Mouse (Mus musculus): ENCODE measurements around the gene Tmem82. TPM values are rescaled to one million over a fixed set of nuclear protein-coding genes. Genes with fewer than 3 reads are reported as not detected.

Gene Tmem82
- polyA plus RNA-seq, 1 experiment from 2014 or later, result 0.38 TPM

- H3K9ac ChIP-seq, result no peak overlapping the region
- no peaks in the 10 kb centered on the region for H3K9me3 ChIP-seq
- H3K36me3 ChIP-seq, result peaks cover 23% of the 10 kb centered on the region
- no peak overlapping the region for H3K4me3 ChIP-seq
- peaks cover 14% of the 10 kb centered on the region for H3K4me1 ChIP-seq
- WGBS, result 81% methylated on average over 8 of the region's 8 CpGs
- H3K4me2 ChIP-seq (replicated peaks), result no peak overlapping the region
- ATAC-seq (ENCODE audit: low FRiP score, low read depth), result no peak
- H3K27ac ChIP-seq, result no peak overlapping the region
- no peaks in the 10 kb centered on the region for H3K27me3 ChIP-seq
These were observed 3.7 kb upstream of the Tmem82 start for GRCm38 (mm10) chr4:141622091-141622490.

GRCm38 (mm10) chr4:141621297-141621696 lies 2.9 kb upstream of the Tmem82 start:
- no peak overlapping the region for H3K9ac ChIP-seq
- no peak for ATAC-seq (ENCODE audit: low FRiP score, low read depth)
- no peaks in the 10 kb centered on the region for H3K9me3 ChIP-seq
- H3K27ac ChIP-seq, result no peak overlapping the region
- no peak overlapping the region for H3K4me2 ChIP-seq (replicated peaks)
- no peaks in the 10 kb centered on the region for H3K27me3 ChIP-seq
- H3K36me3 ChIP-seq, result peaks cover 15% of the 10 kb centered on the region
- 85% methylated on average over 8 of the region's 8 CpGs for WGBS
- H3K4me3 ChIP-seq, result no peak overlapping the region
- peaks cover 14% of the 10 kb centered on the region for H3K4me1 ChIP-seq

- Histone ChIP-seq H3K9me3 (no peaks in the 10 kb centered on the region), H3K27ac (no peak overlapping the region), H3K27me3 (no peaks in the 10 kb centered on the region), H3K36me3 (no peaks in the 10 kb centered on the region), H3K4me1 (peaks cover 14% of the 10 kb centered on the region), H3K4me2 (replicated peaks) (no peak overlapping the region), H3K9ac (no peak overlapping the region), H3K4me3 (no peak overlapping the region)
- 85% methylated on average over 9 of the region's 9 CpGs for WGBS
- ATAC-seq (ENCODE audit: low FRiP score, low read depth), result no peak
These were observed 958 bp upstream of the Tmem82 start for GRCm38 (mm10) chr4:141619299-141619883.

- no peaks in the 10 kb centered on the region for H3K27me3 ChIP-seq
- H3K4me1 ChIP-seq, result peaks cover 14% of the 10 kb centered on the region
- peak overlapping the region; percentile 33 for H3K4me3 ChIP-seq
- H3K36me3 ChIP-seq, result no peaks in the 10 kb centered on the region
- H3K4me2 ChIP-seq (replicated peaks), result peak overlapping the region; percentile 63
- no peaks in the 10 kb centered on the region for H3K9me3 ChIP-seq
- H3K9ac ChIP-seq, result peak overlapping the region; percentile 45
- WGBS, result 10% methylated on average over 22 of the region's 22 CpGs
- ATAC-seq (ENCODE audit: low FRiP score, low read depth), result no peak
- H3K27ac ChIP-seq, result no peak overlapping the region
These were observed 419 bp downstream of the Tmem82 start for GRCm38 (mm10) chr4:141617863-141618564.

- H3K27me3 ChIP-seq, result no peaks in the 10 kb centered on the region
- peaks cover 14% of the 10 kb centered on the region for H3K4me1 ChIP-seq
- H3K9me3 ChIP-seq, result no peaks in the 10 kb centered on the region
- 6% methylated on average over 20 of the region's 20 CpGs for WGBS
- no peaks in the 10 kb centered on the region for H3K36me3 ChIP-seq
- H3K27ac ChIP-seq, result no peak overlapping the region
- peak overlapping the region; percentile 45 for H3K9ac ChIP-seq
- peak overlapping the region; percentile 33 for H3K4me3 ChIP-seq
- ATAC-seq (ENCODE audit: low FRiP score, low read depth), result no peak; the same call in 1 of the 2 replicates
- peak overlapping the region; percentile 63 for H3K4me2 ChIP-seq (replicated peaks)
These were observed 1.1 kb downstream of the Tmem82 start for GRCm38 (mm10) chr4:141617299-141617698.

- no peaks in the 10 kb centered on the region for H3K27me3 ChIP-seq
- no peak overlapping the region for H3K4me2 ChIP-seq (replicated peaks)
- 79% methylated on average over 6 of the region's 6 CpGs for WGBS
- H3K4me3 ChIP-seq, result no peak overlapping the region
- no peak overlapping the region for H3K27ac ChIP-seq
- no peak for ATAC-seq (ENCODE audit: low FRiP score, low read depth)
- H3K9ac ChIP-seq, result no peak overlapping the region
- H3K36me3 ChIP-seq, result no peaks in the 10 kb centered on the region
- H3K4me1 ChIP-seq, result peaks cover 14% of the 10 kb centered on the region
- H3K9me3 ChIP-seq, result no peaks in the 10 kb centered on the region
These were observed 1.6 kb downstream of the Tmem82 start for GRCm38 (mm10) chr4:141616811-141617210.

- Histone ChIP-seq H3K4me2 (replicated peaks) (no peak overlapping the region), H3K9me3 (no peaks in the 10 kb centered on the region), H3K36me3 (no peaks in the 10 kb centered on the region), H3K27me3 (no peaks in the 10 kb centered on the region), H3K27ac (no peak overlapping the region), H3K4me1 (peaks cover 14% of the 10 kb centered on the region), H3K4me3 (no peak overlapping the region), H3K9ac (no peak overlapping the region)
- ATAC-seq (ENCODE audit: low FRiP score, low read depth), result no peak
- 85% methylated on average over 14 of the region's 14 CpGs for WGBS
These were observed 3.5 kb downstream of the Tmem82 start for GRCm38 (mm10) chr4:141614946-141615345.

- H3K36me3 ChIP-seq, result no peaks in the 10 kb centered on the region
- ATAC-seq (ENCODE audit: low FRiP score, low read depth), result no peak
- WGBS, result 56% methylated on average over 6 of the region's 6 CpGs
- no peak overlapping the region for H3K9ac ChIP-seq
- H3K4me2 ChIP-seq (replicated peaks), result no peak overlapping the region
- H3K9me3 ChIP-seq, result 0 out of 2 replicates have a peak, but pooled peaks cover 6% of the 10 kb centered on the region
- no peak overlapping the region for H3K4me3 ChIP-seq
- H3K4me1 ChIP-seq, result peaks cover 4% of the 10 kb centered on the region
- H3K27me3 ChIP-seq, result no peaks in the 10 kb centered on the region
- no peak overlapping the region for H3K27ac ChIP-seq
These were observed 8.9 kb downstream of the Tmem82 start for GRCm38 (mm10) chr4:141609538-141609937.

GRCm38 (mm10) chr4:141605861-141606260 lies 12.6 kb downstream of the Tmem82 start, which contains the start of gene Fblim1:
Fblim1 (minus strand) TSS chr4:141606096.
- Histone ChIP-seq H3K9me3 (0 out of 2 replicates have a peak, but pooled peaks cover 6% of the 10 kb centered on the region), H3K27ac (no peak within 1 kb of the TSS), H3K36me3 (no peaks in the 10 kb centered on the region), H3K27me3 (no peaks in the 10 kb centered on the region), H3K4me1 (peaks cover 9% of the 10 kb centered on the region), H3K9ac (no peak within 1 kb of the TSS), H3K4me2 (replicated peaks) (no peak within 1 kb of the TSS), H3K4me3 (no peak within 1 kb of the TSS)
- no peak for ATAC-seq (ENCODE audit: low FRiP score, low read depth)
- 84% methylated on average over 11 of the region's 11 CpGs for WGBS

- 95% methylated on average over 5 of the region's 5 CpGs for WGBS
- no peak for ATAC-seq (ENCODE audit: low FRiP score, low read depth)
- Histone ChIP-seq H3K9me3 (0 out of 2 replicates have a peak, but pooled peaks cover 6% of the 10 kb centered on the region), H3K4me1 (peaks cover 12% of the 10 kb centered on the region), H3K27ac (no peak overlapping the region), H3K4me3 (no peak overlapping the region), H3K27me3 (no peaks in the 10 kb centered on the region), H3K4me2 (replicated peaks) (no peak overlapping the region), H3K9ac (no peak overlapping the region), H3K36me3 (no peaks in the 10 kb centered on the region)
These were observed 13.0 kb downstream of the Tmem82 start for GRCm38 (mm10) chr4:141605421-141605820.

GRCm38 (mm10) chr4:141604493-141604892 lies 13.9 kb downstream of the Tmem82 start:
- Histone ChIP-seq H3K9ac (peak overlapping the region; percentile 14; the same call in 1 of the 2 replicates), H3K27ac (peak overlapping the region; percentile 22; the same call in 1 of the 2 replicates), H3K4me1 (peaks cover 18% of the 10 kb centered on the region), H3K4me2 (replicated peaks) (no peak overlapping the region), H3K9me3 (0 out of 2 replicates have a peak, but pooled peaks cover 6% of the 10 kb centered on the region), H3K27me3 (no peaks in the 10 kb centered on the region), H3K4me3 (no peak overlapping the region), H3K36me3 (no peaks in the 10 kb centered on the region)
- 53% methylated on average over 8 of the region's 8 CpGs for WGBS
- ATAC-seq (ENCODE audit: low FRiP score, low read depth), result no peak

- no peaks in the 10 kb centered on the region for H3K36me3 ChIP-seq
- ATAC-seq (ENCODE audit: low FRiP score, low read depth), result no peak
- peaks cover 20% of the 10 kb centered on the region for H3K4me1 ChIP-seq
- no peak overlapping the region for H3K4me2 ChIP-seq (replicated peaks)
- H3K9me3 ChIP-seq, result 0 out of 2 replicates have a peak, but pooled peaks cover 6% of the 10 kb centered on the region
- no peaks in the 10 kb centered on the region for H3K27me3 ChIP-seq
- 0 out of 2 replicates have a peak overlapping the region, but pooled peaks have one; percentile 22 for H3K27ac ChIP-seq
- H3K9ac ChIP-seq, result no peak overlapping the region
- H3K4me3 ChIP-seq, result no peak overlapping the region
- 61% methylated on average over 4 of the region's 4 CpGs for WGBS
These were observed 14.5 kb downstream of the Tmem82 start for GRCm38 (mm10) chr4:141603921-141604320.

Measured in limb, embryonic 13.5 days (tissue).